Mouse (Mus musculus) lung, embryonic 16.5 days (tissue): Measurements from ENCODE around the gene Thbs3. TPM values are rescaled to one million over a fixed set of nuclear protein-coding genes. Genes with fewer than 3 reads are reported as not detected.

ENCODE experiments used
- ATAC-seq: fragments of 200-750 bp; cut with Nextera tagmentation; 2 replicates; pipeline ENCODE4 v1.8.0; 2017; ENCODE audit warnings: low read depth, mild to moderate bottlenecking, moderate library complexity
- H3K27ac ChIP-seq: fragments of 300-500 bp; sonication (generic); 2 replicates; pipeline ENCODE4 v1.5.1; 2014; ENCODE audit warnings: mild to moderate bottlenecking, control low read depth, low read length
- H3K27me3 ChIP-seq: fragments of 300-500 bp; sonication (generic); 2 replicates; pipeline ENCODE4 v1.6.1; 2014; ENCODE audit warnings: low read depth, low read length, mixed read lengths; ENCODE audit not compliant: control insufficient read depth, insufficient read depth
- H3K36me3 ChIP-seq: fragments of 300-500 bp; sonication (generic); 2 replicates; pipeline ENCODE4 v1.6.1; 2014; ENCODE audit warnings: low read length; ENCODE audit not compliant: control insufficient read depth, insufficient read depth
- H3K4me1 ChIP-seq: fragments of 300-500 bp; sonication (generic); replicated peaks from 2 replicates; pipeline ENCODE4 v1.6.1; 2014; ENCODE audit warnings: low read length, mixed read lengths; ENCODE audit not compliant: control insufficient read depth, insufficient read depth
- H3K4me2 ChIP-seq: fragments of 300-500 bp; sonication (generic); 2 replicates; pipeline ENCODE4 v1.6.1; 2014; ENCODE audit warnings: low read depth, low read length, control low read depth
- H3K4me3 ChIP-seq: fragments of 300-500 bp; sonication (generic); 2 replicates; pipeline ENCODE4 v1.5.1; 2014; ENCODE audit warnings: mild to moderate bottlenecking, low read length, control low read depth
- H3K9ac ChIP-seq: fragments of 300-500 bp; sonication (generic); 2 replicates; pipeline ENCODE4 v1.6.1; 2014; ENCODE audit warnings: low read length, control low read depth
- H3K9me3 ChIP-seq: fragments of 300-500 bp; sonication (generic); 2 replicates; pipeline ENCODE4 v1.6.1; 2016; ENCODE audit warnings: low read length; ENCODE audit not compliant: control insufficient read depth
- WGBS: fragments of 180-500 bp; shearing (Covaris S2); extraction: QIAGEN DNeasy Blood & Tissue Kit; methylation state at CpG from one replicate; pipeline ENCODE4 v1.1.7; 2014; 5-methylcytosine and 5-hydroxymethylcytosine counted together
- polyA plus RNA-seq: library from polyadenylated mRNA; unstranded; fragments of >200 nt; fragmentation: Nextera tagmentation; extraction: Ambion mirVana; gene quantifications from 2 replicates; pipeline ENCODE4 v1.2.1, GENCODE M21; 2015

Thbs3 gene
- polyA plus RNA-seq, 1 experiment from 2014 or later = 57.7 TPM

DNA sequence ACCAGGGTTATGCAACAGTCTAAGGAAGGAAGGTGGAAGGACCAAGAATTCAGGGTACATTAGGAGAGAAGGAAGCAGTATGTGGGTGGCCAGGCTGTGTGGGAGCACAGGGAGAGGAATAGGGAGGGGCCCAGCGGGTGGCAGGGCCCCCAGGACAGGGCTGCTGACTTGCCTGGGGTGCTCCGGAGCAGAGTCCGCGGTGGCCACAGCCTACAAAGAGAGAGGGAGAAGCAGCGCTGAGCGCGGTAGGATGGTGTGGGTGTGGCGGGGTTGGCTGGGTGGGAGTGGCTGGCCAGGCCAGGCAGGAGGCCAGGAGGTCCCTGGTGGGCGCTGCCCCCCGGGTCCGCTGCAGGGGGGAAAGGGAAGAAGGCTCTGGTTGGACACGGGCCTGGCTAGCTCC, 23.5 kb downstream of the Thbs3 start:
- H3K27me3 ChIP-seq = no peaks in the 10 kb centered on the region
- no peak overlapping the region; the same call in 1 of the 2 replicates for H3K9ac ChIP-seq
- peak overlapping the region; percentile 36; the same call in 1 of the 2 replicates for H3K27ac ChIP-seq
- H3K36me3 ChIP-seq = peaks cover 3% of the 10 kb centered on the region; the same call in 1 of the 2 replicates
- WGBS = 46% methylated on average over 12 of the region's 12 CpGs
- ATAC-seq = peak; percentile 17; the same call in 1 of the 2 replicates
- H3K4me2 ChIP-seq = no peak overlapping the region
- H3K4me3 ChIP-seq = no peak overlapping the region
- H3K9me3 ChIP-seq = no peaks in the 10 kb centered on the region
- H3K4me1 ChIP-seq = peaks cover 16% of the 10 kb centered on the region

DNA sequence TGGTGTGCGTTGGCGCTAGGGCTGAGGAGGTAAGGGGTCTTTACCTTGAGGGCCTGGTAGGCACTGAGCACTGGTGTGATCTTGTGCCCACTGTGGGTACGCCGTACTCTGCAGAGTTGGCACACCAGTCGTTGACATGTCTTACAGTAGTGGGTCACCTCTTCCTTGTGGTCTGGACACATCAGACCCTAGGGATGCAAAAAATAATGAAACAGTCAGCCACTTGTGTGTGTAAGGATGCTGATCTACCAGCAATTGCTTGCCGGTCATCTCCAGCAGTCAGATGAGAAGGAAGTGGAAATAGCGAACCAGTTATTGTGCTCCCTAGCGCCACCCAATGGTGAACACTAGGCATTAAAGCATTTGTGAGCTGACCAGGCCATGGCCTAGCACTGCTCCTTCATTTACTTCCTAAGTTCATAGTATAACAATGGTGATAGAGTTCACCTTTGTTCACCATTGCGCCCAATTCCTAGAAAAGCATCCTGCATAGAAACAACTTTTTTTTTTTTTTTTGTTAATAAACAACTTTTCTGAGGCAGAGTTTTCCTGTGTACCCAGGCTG, 27.4 kb downstream of the Thbs3 start:
- Histone ChIP-seq H3K9ac (no peak overlapping the region), H3K27me3 (no peaks in the 10 kb centered on the region; the same call in 1 of the 2 replicates), H3K9me3 (no peaks in the 10 kb centered on the region), H3K36me3 (peaks cover 3% of the 10 kb centered on the region; the same call in 1 of the 2 replicates), H3K4me2 (no peak overlapping the region), H3K4me1 (peaks cover 30% of the 10 kb centered on the region), H3K27ac (no peak overlapping the region), H3K4me3 (no peak overlapping the region)
- no peak for ATAC-seq
- WGBS = 67% methylated on average over 9 of the region's 9 CpGs

DNA sequence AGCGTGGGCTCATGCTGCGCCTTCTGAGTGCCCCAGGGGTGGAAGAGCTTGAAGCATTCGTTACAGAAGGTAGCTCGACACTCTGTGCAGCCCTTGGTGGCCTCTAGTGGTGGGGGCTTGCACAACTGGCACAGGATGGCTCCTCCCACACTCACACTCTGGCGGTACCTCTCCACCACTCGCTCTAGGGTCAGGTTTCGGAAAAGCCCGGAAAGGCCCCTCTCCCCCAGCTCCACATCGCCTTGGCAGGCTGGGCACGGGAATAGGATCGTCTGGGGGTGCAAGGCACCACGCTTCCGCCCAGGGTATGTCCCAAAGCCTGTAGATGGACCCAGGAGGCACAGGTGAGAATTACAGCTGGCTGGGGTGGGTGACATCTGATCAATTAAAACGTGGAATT, 28.6 kb downstream of the Thbs3 start:
- peaks cover 32% of the 10 kb centered on the region for H3K4me1 ChIP-seq
- 18% methylated on average over 14 of the region's 14 CpGs for WGBS
- no peaks in the 10 kb centered on the region; the same call in 1 of the 2 replicates for H3K27me3 ChIP-seq
- no peaks in the 10 kb centered on the region for H3K36me3 ChIP-seq
- peak overlapping the region; percentile 65 for H3K4me2 ChIP-seq
- peak overlapping the region; percentile 59 for H3K27ac ChIP-seq
- peak; percentile 55 for ATAC-seq
- peak overlapping the region; percentile 89 for H3K4me3 ChIP-seq
- peak overlapping the region; percentile 46 for H3K9ac ChIP-seq
- H3K9me3 ChIP-seq = no peaks in the 10 kb centered on the region

GRCm38 (mm10) chr3:89244158-89244981, 29.4 kb downstream of the Thbs3 start:
- Histone ChIP-seq H3K9ac (peak overlapping the region; percentile 53), H3K27ac (peak overlapping the region; percentile 77), H3K4me2 (peak overlapping the region; percentile 65), H3K4me1 (peaks cover 29% of the 10 kb centered on the region), H3K36me3 (peaks cover under 1% of the 10 kb centered on the region; the same call in 1 of the 2 replicates), H3K27me3 (no peaks in the 10 kb centered on the region; the same call in 1 of the 2 replicates), H3K4me3 (peak overlapping the region; percentile 89), H3K9me3 (no peaks in the 10 kb centered on the region)
- ATAC-seq = peak; percentile 9
- 12% methylated on average over 24 of the region's 25 CpGs for WGBS

DNA sequence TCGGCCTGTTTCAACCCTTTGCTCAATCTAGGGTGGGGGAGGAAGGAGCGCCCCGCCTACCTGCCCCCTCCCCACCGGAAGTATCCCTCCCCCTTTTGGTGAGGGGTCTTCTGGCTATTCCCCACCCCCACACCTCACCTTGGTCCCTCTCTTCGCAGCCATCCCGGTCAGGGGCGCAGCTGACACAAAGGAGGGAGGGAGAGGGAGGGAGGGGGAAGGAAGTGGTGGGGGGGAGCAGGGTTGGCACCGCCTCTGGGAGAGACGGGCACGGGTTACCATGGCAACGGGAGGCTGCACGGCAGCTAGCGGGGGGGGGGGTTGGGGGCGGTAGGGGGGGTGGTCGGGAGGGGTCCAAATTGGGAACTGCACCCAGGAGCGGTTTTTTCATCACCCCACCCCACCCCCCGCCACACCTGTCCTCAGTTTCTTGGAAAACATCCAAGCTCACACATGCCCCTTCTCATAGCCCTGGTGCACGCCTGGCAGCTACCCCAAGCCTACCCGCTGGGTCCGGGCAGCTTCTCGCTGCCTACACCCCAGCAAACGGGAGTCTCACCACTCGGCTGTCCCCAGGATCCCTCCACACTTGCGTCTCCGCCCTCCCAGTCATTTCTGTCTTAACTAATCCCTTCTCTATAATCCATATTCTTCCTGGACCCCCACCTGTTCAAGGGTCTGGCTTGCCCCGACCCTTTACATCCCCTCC, 30.2 kb downstream of the Thbs3 start:
- Histone ChIP-seq H3K4me3 (peak overlapping the region; percentile 89), H3K9ac (peak overlapping the region; percentile 53), H3K4me1 (peaks cover 29% of the 10 kb centered on the region), H3K27ac (peak overlapping the region; percentile 77), H3K9me3 (no peaks in the 10 kb centered on the region), H3K36me3 (peaks cover 3% of the 10 kb centered on the region; the same call in 1 of the 2 replicates), H3K4me2 (peak overlapping the region; percentile 65), H3K27me3 (no peaks in the 10 kb centered on the region; the same call in 1 of the 2 replicates)
- ATAC-seq = peak; percentile 27; the same call in 1 of the 2 replicates
- whole genome bisulfite sequencing = 2% methylated on average over 20 of the region's 26 CpGs

DNA sequence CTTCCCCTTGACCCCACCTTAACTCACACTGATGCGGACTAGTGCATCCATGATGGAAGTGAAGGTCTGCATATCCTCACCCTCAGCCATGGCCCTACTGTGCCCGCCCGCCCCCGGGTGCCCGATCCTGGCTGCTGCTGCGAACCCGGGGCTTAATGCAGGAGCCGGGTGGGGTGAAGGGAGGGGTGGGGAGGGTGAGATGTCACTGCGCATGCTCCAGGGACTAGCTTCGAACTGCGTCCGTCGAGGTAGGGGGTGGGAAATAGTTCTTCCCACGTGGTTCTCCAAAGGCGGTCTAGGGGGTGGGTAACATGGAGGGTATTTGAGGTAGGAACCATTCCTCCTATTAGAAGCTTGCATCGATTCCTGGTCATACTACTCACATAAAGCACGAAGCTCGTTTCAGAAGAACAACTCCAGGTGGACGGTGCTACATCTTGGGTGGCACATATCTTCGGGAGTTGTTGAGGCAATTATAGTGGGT, 30.8 kb downstream of the Thbs3 start, which contains the start of gene Krtcap2:
Gene Krtcap2, plus strand, starts transcription at position 279 of the 484 bp plus-strand sequence.
- peak within 1 kb of the TSS; percentile 92 for H3K9ac ChIP-seq
- ATAC-seq = peak; percentile 6
- peaks cover 3% of the 10 kb centered on the region; the same call in 1 of the 2 replicates for H3K36me3 ChIP-seq
- 4% methylated on average over 20 of the region's 20 CpGs for whole genome bisulfite sequencing
- peak within 1 kb of the TSS; percentile 89 for H3K4me3 ChIP-seq
- peak within 1 kb of the TSS; percentile 77 for H3K27ac ChIP-seq
- peak within 1 kb of the TSS; percentile 65 for H3K4me2 ChIP-seq
- no peaks in the 10 kb centered on the region; the same call in 1 of the 2 replicates for H3K27me3 ChIP-seq
- H3K9me3 ChIP-seq = no peaks in the 10 kb centered on the region
- peaks cover 32% of the 10 kb centered on the region for H3K4me1 ChIP-seq

DNA sequence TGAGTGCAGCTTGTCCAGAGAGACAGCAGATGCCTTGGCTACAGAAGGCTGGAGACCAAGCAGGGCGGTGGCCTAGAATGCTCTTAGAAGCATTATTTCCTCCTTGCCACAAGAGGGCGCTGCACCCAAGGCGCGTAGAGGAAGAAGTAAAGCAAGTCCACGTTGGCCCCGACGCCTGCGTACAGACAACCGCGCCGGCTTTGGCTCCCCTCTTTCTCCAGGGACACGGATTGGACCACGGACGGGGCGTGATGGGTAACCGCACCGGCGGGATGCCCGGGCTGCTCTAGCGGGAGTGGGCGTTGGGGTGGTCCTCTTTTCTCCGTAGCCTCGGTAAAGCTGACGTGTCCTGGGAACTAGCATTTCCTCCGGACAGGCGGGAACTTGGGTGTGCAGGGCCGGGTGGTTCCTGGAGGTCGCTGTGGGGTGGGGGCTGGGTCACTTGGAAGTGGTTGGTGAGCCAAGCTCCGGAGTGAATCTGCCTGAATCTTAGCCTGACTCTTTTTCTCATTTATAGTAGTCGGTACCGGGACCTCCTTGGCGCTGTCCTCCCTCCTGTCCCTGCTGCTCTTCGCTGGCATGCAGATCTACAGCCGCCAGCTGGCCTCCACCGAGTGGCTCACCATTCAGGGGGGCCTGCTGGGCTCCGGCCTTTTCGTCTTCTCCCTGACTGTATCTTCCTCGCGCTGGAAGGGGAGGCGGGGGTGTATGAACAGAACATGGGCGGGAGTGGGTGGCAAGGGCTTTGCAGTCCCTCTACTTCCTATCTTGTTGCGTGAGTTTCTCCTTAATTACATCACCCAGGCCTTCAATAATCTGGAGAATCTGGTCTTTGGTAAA, 31.5 kb downstream of the Thbs3 start, which contains the start of gene Trim46:
Gene Trim46, minus strand, starts transcription at position 49 of the 840 bp plus-strand sequence.
- H3K4me3 ChIP-seq = peak within 1 kb of the TSS; percentile 89
- peak within 1 kb of the TSS; percentile 76 for H3K27ac ChIP-seq
- under 1% methylated on average over 42 of the region's 42 CpGs for WGBS
- peaks cover 40% of the 10 kb centered on the region for H3K4me1 ChIP-seq
- peak within 1 kb of the TSS; percentile 92 for H3K9ac ChIP-seq
- H3K4me2 ChIP-seq = peak within 1 kb of the TSS; percentile 65
- no peaks in the 10 kb centered on the region for H3K9me3 ChIP-seq
- H3K27me3 ChIP-seq = no peaks in the 10 kb centered on the region; the same call in 1 of the 2 replicates
- peak; percentile 78 for ATAC-seq
- H3K36me3 ChIP-seq = peaks cover 3% of the 10 kb centered on the region; the same call in 1 of the 2 replicates

- Histone ChIP-seq H3K9me3 (no peaks in the 10 kb centered on the region), H3K9ac (peak overlapping the region; percentile 92), H3K4me3 (peak overlapping the region; percentile 89), H3K4me2 (peak overlapping the region; percentile 65), H3K4me1 (peaks cover 49% of the 10 kb centered on the region), H3K36me3 (peaks cover 3% of the 10 kb centered on the region; the same call in 1 of the 2 replicates), H3K27me3 (no peaks in the 10 kb centered on the region; the same call in 1 of the 2 replicates), H3K27ac (no peak overlapping the region)
- ATAC-seq = no peak
- 73% methylated on average over 4 of the region's 4 CpGs for WGBS
Measured at GRCm38 (mm10) chr3:89247466-89247865, 32.5 kb downstream of the Thbs3 start.
